Mouse (Mus musculus) embryo, embryonic 10 days (tissue): ENCODE measurements around the gene Cort.

ENCODE experiments used
- DNase-seq: peaks from one replicate; pipeline ENCODE4 v3.0.0-alpha.2; 2015; ENCODE audit warnings: low spot score

Cort gene

DNA sequence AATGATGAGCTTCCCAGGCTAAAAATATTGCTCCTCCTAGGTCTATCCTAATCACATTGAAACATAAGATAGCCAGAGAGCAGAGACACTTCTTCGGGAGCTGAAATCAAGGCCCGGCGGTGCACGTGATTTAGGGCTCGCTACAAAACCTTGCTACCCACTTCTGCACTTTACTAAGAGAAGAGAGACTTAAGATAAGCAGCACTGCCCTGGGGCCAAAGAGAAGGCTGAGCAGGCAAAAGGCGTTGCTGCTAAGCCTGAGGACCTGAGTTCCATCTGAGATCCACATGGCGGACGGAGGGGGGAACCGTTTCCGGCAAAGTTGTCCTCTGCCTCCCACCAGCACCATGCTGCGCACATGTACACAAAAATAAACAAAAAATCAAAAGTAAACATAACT is 28.0 kb downstream of the Cort start:
- no peak for DNase-seq

DNA sequence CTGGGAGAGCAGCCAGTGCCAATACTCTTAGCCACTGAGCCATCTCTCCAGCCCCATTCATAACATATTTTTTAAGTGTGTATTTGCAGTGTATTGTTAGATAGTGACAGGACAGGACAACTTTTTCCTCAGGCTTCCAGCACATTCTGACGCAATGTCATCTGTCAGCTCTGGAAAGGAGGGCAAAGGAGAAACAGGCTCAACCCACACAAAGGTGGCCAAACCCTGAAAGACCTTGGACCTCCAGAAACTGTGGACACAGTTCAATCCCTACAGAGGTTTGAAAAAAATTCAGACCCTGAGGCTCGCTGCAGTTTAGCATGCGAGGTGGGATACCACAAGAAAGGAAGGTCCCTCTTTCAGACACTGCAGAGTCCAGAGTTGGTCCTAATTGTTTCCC is 28.6 kb downstream of the Cort start:
- DNase-seq, result no peak

DNA sequence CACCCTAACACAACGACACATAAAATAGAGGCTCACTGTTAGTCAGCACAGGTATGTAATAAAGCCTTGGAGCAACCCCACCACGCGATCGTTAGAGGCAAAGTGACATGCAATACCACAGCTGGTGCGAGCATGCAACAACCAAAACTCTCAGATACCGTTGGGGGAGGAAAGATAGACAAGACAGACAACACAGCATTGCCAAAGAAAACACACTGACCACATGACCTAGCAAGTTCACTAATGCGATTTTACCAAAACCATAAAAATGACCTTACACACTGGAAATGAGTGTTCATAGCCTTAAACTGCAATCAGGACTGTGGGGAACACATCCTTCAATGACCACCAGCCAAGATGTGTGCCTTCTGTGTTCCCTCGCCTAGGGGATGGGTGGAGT is 35.2 kb downstream of the Cort start:
- DNase-seq, result no peak

DNA sequence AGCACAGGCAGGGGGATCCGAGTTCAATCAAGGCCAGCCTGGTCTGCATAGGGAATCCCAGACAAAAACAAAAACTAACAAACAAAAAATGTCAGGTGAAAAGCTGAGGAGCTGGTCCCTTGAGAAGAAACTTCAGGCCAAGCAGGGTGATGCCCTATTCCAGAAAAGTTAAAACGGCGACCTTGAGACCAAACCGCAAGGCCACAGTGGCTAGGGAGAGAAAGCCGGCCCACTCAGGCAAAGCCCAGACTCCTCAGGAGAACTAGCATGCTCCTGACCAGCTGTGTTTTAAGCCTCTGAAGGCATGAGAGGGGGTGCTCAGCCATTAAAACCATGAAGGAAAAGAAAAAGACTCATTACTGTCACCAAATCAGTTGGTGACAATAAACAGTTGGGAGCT is 41.2 kb downstream of the Cort start:
- no peak for DNase-seq

DNA sequence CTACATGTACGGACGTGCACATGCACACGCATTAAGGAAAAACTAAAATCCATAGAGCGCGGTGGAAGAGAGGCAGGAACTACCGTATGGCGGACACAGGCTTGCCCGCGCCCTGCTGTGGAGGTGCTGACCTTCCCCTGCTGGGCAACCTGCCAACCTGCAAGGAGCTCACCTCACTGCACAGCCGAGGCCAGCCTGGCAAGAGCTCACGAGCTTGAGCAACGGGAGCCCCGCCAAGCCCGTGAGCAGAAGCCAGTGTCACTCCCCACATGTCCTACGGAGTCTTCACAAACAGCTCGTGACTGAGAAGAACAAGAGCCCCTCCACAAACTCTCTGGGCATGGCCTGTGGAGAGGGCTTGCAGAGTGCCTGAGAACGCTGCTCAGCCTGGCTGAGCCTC is 45.0 kb downstream of the Cort start:
- no peak for DNase-seq

DNA sequence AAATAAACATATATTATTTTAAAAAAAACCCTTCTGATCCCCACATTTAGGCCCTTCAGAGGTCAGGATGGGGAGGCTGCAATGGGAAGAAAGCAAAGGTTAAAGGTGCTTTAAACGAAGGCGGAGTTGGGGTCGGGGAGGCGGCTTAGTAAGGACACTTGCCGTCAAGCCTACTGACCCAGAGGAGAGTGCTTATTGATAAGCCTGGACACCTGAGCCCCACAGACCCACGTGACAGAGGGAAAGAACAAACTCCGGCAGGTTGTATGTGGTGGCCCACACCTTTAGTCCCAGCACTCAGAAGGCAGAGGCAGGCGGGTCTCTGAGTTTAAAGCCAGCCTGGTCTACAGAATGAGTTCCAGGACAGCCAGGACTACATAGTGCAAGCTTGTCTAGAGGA is 46.5 kb downstream of the Cort start:
- DNase-seq, result no peak

DNA sequence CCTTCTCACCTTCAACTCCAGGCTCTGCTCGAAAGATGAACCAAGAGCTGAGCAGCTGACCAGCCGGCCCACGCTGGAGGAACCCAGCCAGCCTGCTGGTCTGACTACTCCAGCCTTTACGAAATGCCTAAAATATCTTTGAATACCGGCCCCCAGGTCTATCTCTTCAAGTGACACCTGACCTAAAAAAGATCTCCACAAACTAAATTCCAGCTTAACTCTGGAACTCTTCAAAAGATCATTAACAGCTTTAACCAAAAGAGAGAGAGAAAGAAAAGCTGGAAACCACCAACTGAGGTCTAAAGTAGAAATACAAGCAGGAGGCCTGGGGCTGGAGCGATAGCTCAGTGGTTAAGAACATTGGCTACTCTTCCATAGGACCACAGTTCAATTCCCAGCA is 46.9 kb downstream of the Cort start:
- DNase-seq, result no peak

DNA sequence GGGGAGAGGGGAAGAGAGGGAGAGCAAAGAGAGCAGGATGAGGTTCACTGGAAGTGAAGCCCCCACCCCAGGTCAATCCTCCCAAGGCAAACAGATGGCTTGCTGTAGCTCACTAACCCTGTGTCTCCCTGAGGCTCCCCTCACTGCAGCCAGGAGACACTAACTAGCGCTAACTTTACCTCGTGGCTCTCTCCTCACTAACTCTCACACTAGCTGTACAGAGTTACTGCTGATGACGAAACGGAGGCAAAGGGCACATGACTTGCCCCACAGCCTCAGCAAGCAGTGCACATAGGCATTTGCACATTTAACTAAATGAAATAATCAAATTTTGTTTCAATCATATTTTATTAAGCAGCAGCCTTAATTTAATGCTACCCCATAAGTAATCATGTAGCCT is 48.3 kb downstream of the Cort start:
- no peak for DNase-seq

DNA sequence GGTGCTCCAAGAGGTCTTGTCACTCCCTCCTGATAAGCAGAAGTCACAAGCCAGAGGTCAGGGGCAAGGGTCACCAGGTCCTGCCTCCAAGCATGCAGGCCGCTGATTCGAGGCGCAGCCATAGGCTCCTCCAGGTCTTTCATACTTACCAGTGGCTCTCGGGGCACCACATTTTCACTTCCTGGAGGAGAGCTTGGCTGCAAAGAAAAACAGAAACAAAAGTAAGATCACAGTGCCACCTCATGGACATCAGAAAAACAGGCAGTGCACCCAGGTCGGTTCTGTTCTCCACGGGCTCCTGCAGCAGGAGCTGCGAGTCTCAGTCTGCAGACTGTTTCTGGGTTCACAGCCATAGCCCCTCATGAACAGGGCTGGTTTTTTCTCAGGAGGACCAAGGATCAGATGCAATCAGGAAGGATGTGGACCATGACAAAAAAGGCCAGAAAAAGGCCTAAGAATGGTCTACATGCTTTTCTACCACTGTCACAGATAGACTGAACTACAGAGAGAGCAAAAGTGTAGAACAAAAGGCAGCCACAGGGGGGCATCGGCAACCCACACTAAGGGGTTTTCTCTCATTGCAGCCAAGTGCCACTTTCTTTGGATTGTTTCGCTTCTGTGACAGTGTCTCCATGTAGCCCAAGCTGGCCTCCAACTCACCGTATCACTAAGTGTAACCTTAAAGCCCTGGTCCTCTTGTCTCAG is 50.5 kb downstream of the Cort start:
- peak; percentile 83 for DNase-seq

DNA sequence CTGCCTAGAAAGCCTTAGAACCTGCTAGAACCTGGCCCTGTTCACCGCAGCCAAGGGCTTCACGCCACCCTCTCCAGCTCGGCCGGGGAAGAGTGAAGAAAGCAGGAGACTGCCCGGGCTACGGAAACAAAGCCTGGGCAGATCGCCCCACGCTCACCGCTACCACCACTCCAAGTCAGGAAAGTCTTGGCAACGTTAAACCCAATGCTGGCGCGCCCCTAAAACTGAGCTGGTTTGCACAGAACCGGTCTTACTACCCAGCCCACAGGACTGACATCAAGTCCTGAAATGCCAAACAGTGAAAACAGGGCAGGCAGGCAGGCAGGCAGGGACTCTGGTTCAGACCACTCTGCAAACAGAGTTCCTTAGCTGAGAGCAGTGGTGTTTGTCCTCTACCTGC is 51.5 kb downstream of the Cort start:
- DNase-seq, result no peak
